Mouse (Mus musculus) limb, embryonic 14.5 days (tissue): Measurements from ENCODE around the gene Pex19. TPM values are rescaled to one million over a fixed set of nuclear protein-coding genes. Genes with fewer than 3 reads are reported as not detected.

Source experiments
- ATAC-seq: fragments of 200-750 bp; cut with Nextera tagmentation; 2 replicates; pipeline ENCODE4 v1.8.0; 2017; ENCODE audit warnings: low read depth, moderate number of reproducible peaks, moderate TSS enrichment; ENCODE audit not compliant: low FRiP score
- DNase-seq: peaks from one replicate; pipeline ENCODE4 v3.0.0-alpha.2; 2015; ENCODE audit warnings: low spot score
- H3K27ac ChIP-seq: fragments of 300-500 bp; sonication (generic); replicated peaks from 2 replicates; pipeline ENCODE4 v1.5.1; 2014; ENCODE audit warnings: low read depth, mild to moderate bottlenecking, low read length, moderate library complexity, mixed read lengths
- H3K27me3 ChIP-seq: fragments of 300-500 bp; sonication (generic); 2 replicates; pipeline ENCODE4 v1.6.1; 2014; ENCODE audit warnings: low read length, mixed read lengths; ENCODE audit not compliant: control insufficient read depth, insufficient read depth
- H3K36me3 ChIP-seq: fragments of 300-500 bp; sonication (generic); 2 replicates; pipeline ENCODE4 v1.6.1; 2014; ENCODE audit warnings: mild to moderate bottlenecking, low read length, moderate library complexity, mixed read lengths; ENCODE audit not compliant: control insufficient read depth, insufficient read depth
- H3K4me1 ChIP-seq: fragments of 300-500 bp; sonication (generic); 2 replicates; pipeline ENCODE4 v1.6.1; 2014; ENCODE audit warnings: antibody characterized with exemption, low read length, mixed read lengths; ENCODE audit not compliant: control insufficient read depth, insufficient read depth
- H3K4me2 ChIP-seq: fragments of 300-500 bp; sonication (generic); replicated peaks from 2 replicates; pipeline ENCODE4 v1.6.1; 2014; ENCODE audit warnings: low read depth, mild to moderate bottlenecking, low read length, moderate library complexity; ENCODE audit not compliant: severe bottlenecking
- H3K4me3 ChIP-seq: fragments of 300-500 bp; sonication (generic); replicated peaks from 2 replicates; pipeline ENCODE4 v1.5.1; 2014; ENCODE audit warnings: low read length
- H3K9ac ChIP-seq: fragments of 300-500 bp; sonication (generic); 2 replicates; pipeline ENCODE4 v1.6.1; 2014; ENCODE audit warnings: mild to moderate bottlenecking, low read depth, low read length, moderate library complexity; ENCODE audit not compliant: severe bottlenecking
- H3K9me3 ChIP-seq: fragments of 300-500 bp; sonication (generic); 2 replicates; pipeline ENCODE4 v1.6.1; 2016; ENCODE audit warnings: low read length; ENCODE audit not compliant: control insufficient read depth
- POLR2A ChIP-seq: fragments of 200-500 bp; IDR thresholded peaks from 2 replicates; pipeline ENCODE4 v1.8.0; 2012; ENCODE audit warnings: inconsistent platforms, mild to moderate bottlenecking, moderate library complexity, borderline replicate concordance; ENCODE audit not compliant: insufficient read depth, insufficient read length; ENCODE audit errors: extremely low read depth
- WGBS: fragments of 180-500 bp; shearing (Covaris S2); extraction: QIAGEN DNeasy Blood & Tissue Kit; methylation state at CpG from one replicate; pipeline ENCODE4 v1.1.7; 2014; 5-methylcytosine and 5-hydroxymethylcytosine counted together
- polyA plus RNA-seq, 2 experiments: library from polyadenylated mRNA; depleted of rRNA in 1 of 2; stranded (reverse) in 1 of 2; unstranded in 1 of 2; fragments of >200 nt; fragmentation: Nextera tagmentation in 1 of 2; extraction: Ambion mirVana in 1 of 2; gene quantifications; 2 replicates each; pipeline versions ENCODE4 v1.2.1 to v1.2.3; 2012 to 2014

The Pex19 gene
- polyA plus RNA-seq, 2 experiments = 100 to 129 TPM

DNA sequence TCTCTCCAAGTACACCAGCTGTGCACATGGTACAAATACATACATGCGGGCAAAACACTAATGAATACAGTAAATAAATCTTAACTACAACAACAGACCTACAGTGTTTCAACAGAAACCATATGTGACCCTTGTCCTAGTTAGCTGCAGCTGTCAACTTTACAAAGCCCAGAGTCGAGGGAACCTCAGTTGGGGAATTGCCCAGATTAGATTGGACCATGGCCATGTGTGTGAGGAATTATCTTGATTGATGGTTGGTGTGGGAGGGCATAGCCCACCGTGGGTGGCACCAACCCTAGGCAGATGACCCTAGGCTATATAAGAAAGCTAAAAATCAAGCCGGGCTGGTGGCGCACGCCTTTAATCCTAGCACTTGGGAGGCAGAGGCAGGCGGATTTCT is 5.8 kb downstream of the Pex19 start:
- DNase-seq = no peak

DNA sequence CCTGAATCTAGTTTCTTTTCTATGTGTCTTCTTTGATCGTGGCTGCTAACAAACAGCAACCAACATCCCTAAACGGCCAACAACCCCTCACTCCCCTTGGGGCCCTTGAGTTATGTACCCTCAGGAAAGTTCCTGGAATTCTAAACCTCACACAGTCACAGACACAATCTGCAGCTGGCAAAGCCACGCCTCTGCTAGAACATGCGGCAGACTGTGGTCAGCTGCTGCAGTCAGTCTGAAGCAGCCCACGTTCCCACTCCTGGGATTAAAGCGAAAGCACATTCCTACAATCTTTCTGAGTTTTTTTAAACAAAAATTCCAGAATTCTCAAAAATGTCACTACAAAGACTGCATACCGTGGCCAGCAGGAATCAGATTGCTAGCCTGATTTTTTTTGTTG is 7.0 kb downstream of the Pex19 start:
- H3K27ac ChIP-seq = peak overlapping the region; percentile 52; the same call in 1 of the 2 replicates
- H3K4me3 ChIP-seq = no peak overlapping the region
- H3K27me3 ChIP-seq = no peaks in the 10 kb centered on the region
- no peaks in the 10 kb centered on the region for H3K4me1 ChIP-seq
- no peak overlapping the region for H3K9ac ChIP-seq
- peaks cover 70% of the 10 kb centered on the region for H3K36me3 ChIP-seq
- TF ChIP-seq POLR2A = no peak
- H3K4me2 ChIP-seq = no peak overlapping the region
- ATAC-seq = peak; percentile 87
- WGBS = 74% methylated on average over 7 of the region's 7 CpGs
- H3K9me3 ChIP-seq = no peaks in the 10 kb centered on the region
- peak; percentile 53 for DNase-seq

More for the DNA sequence above, 5.8 kb downstream of the Pex19 start:
- ATAC-seq = no peak
- Histone ChIP-seq H3K36me3 (peaks cover 74% of the 10 kb centered on the region), H3K4me2 (no peak overlapping the region), H3K4me1 (peaks cover 5% of the 10 kb centered on the region; the same call in 1 of the 2 replicates), H3K9ac (no peak overlapping the region), H3K27me3 (no peaks in the 10 kb centered on the region), H3K27ac (no peak overlapping the region), H3K4me3 (no peak overlapping the region), H3K9me3 (no peaks in the 10 kb centered on the region)
- WGBS = 73% methylated on average over 7 of the region's 7 CpGs
- no peak for TF ChIP-seq POLR2A

DNA sequence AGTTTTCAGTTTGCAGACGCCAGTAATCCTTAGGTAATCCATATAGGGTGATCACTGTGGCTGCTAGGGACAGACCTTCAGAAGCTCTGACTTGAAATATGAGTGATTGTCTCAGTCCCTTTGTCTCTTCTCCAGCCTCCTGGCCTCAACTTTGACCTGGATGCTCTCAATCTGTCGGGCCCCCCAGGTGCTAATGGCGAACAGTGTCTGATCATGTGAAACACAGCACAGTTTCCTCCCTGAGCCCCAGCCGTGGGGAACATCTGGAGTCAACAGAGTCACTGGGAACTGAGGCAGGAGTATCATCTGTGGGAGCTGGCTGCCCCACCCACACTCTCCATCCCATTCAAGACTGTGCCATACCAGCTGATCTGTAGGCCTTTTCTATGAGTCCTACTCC is 7.5 kb downstream of the Pex19 start:
- WGBS = 80% methylated on average over 4 of the region's 4 CpGs
- DNase-seq (no peak), ATAC-seq (no peak)
- Histone ChIP-seq H3K4me2 (no peak overlapping the region), H3K27me3 (no peaks in the 10 kb centered on the region), H3K27ac (no peak overlapping the region), H3K4me3 (no peak overlapping the region), H3K4me1 (no peaks in the 10 kb centered on the region), H3K9ac (no peak overlapping the region), H3K9me3 (no peaks in the 10 kb centered on the region), H3K36me3 (peaks cover 65% of the 10 kb centered on the region)
- TF ChIP-seq POLR2A = no peak

DNA sequence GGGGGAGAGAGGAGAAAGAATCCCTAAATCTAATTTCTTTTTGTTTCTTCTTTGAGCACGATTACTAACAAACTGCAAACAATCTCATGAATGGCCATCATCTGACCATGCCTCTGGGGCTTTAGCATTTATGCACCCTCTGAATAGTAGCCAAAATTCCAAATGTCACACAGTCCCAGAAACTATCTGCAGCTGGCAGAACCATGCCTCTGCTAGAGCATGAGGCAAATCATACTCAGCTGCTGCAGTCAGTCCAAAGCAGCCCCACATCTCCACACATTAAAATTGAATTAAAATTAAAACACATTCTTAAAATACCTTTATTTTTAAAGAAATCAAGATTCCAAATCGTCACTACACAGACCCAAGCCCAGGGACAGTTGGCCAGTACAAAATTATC is 13.6 kb downstream of the Pex19 start:
- 69% methylated on average over 2 of the region's 2 CpGs for WGBS
- Histone ChIP-seq H3K4me1 (no peaks in the 10 kb centered on the region), H3K27me3 (no peaks in the 10 kb centered on the region), H3K27ac (no peak overlapping the region), H3K9ac (no peak overlapping the region), H3K4me3 (no peak overlapping the region), H3K36me3 (peaks cover 8% of the 10 kb centered on the region), H3K4me2 (no peak overlapping the region), H3K9me3 (no peaks in the 10 kb centered on the region)
- TF ChIP-seq POLR2A = no peak
- DNase-seq (no peak), ATAC-seq (peak; percentile 57)

DNA sequence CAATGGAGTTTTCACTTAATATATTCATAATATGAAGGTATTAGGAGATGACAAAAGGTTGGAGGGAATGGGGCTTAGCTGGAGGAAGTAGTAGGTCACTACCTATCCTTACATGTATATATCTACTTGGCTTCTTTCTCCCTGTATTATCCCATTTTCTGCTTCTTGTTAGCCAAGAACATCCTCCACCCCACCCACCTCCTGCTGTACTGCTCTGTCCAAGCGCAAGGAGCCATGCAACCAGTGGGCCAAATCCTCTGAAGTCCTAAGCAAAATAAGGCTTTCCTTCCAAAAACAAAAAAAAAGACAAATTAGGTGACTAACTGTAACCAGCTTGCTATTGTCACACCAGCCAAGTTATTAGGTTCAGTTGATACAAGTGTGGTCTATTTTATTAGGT is 14.3 kb downstream of the Pex19 start:
- H3K9me3 ChIP-seq = no peaks in the 10 kb centered on the region
- H3K4me2 ChIP-seq = no peak overlapping the region
- H3K4me1 ChIP-seq = no peaks in the 10 kb centered on the region
- 80% methylated on average over 1 of the region's 1 CpGs for WGBS
- no peak overlapping the region for H3K27ac ChIP-seq
- no peak for DNase-seq
- no peak overlapping the region for H3K9ac ChIP-seq
- H3K27me3 ChIP-seq = no peaks in the 10 kb centered on the region
- H3K36me3 ChIP-seq = peaks cover 4% of the 10 kb centered on the region; the same call in 1 of the 2 replicates
- no peak for ATAC-seq
- H3K4me3 ChIP-seq = no peak overlapping the region
- no peak for TF ChIP-seq POLR2A

DNA sequence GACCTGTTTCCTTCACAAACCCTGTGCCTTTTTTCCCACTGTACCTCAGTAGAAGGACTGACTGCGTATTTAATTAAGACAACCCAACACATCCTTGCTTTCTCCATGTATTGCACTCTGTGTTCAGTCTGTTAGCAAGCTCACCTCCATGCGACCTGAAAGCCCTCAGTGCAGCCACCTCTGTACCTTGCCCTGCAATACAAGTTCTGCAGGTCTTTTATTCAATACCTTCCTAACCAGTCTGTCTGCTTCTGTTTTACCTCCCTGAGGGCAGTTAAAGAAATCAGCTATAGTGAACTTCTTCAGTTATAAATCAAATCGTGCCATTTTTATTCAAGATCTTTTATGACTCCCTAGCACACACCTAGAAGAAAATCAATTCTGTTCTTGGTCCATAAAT is 15.0 kb downstream of the Pex19 start:
- DNase-seq (no peak), ATAC-seq (no peak)
- Histone ChIP-seq H3K4me3 (no peak overlapping the region), H3K9me3 (no peaks in the 10 kb centered on the region), H3K4me2 (no peak overlapping the region), H3K9ac (no peak overlapping the region), H3K27ac (no peak overlapping the region), H3K36me3 (no peaks in the 10 kb centered on the region), H3K27me3 (no peaks in the 10 kb centered on the region), H3K4me1 (no peaks in the 10 kb centered on the region)
- 60% methylated on average over 3 of the region's 3 CpGs for WGBS
- no peak for TF ChIP-seq POLR2A
